Mouse (Mus musculus) heart, postnatal 25 days (tissue): ENCODE data around the gene Gpam. TPM values are rescaled to one million over a fixed set of nuclear protein-coding genes. Genes with fewer than 3 reads are reported as not detected.
"Not testable (repeated sequence)": the region's sequence is repeated elsewhere in the genome, so short reads cannot be mapped to it uniquely, and the experiment has no call there.

ENCODE experiments used
- DNase-seq: peaks from one replicate; pipeline ENCODE4 v3.0.0; 2022; ENCODE audit warnings: low spot score
- intact Hi-C: fragments of 180-260 bp; cut with DNase I; formaldehyde crosslinking; loops from one replicate; pipeline ENCODE4 v1.15.1; 2025
- total RNA-seq, 2 experiments: library from RNA; stranded (reverse); gene quantifications; 2 replicates each; pipeline ENCODE4 v1.2.3; 2021

Gene Gpam
- 100 to 1,000 TPM; 143 to 173 TPM for total RNA-seq

DNA sequence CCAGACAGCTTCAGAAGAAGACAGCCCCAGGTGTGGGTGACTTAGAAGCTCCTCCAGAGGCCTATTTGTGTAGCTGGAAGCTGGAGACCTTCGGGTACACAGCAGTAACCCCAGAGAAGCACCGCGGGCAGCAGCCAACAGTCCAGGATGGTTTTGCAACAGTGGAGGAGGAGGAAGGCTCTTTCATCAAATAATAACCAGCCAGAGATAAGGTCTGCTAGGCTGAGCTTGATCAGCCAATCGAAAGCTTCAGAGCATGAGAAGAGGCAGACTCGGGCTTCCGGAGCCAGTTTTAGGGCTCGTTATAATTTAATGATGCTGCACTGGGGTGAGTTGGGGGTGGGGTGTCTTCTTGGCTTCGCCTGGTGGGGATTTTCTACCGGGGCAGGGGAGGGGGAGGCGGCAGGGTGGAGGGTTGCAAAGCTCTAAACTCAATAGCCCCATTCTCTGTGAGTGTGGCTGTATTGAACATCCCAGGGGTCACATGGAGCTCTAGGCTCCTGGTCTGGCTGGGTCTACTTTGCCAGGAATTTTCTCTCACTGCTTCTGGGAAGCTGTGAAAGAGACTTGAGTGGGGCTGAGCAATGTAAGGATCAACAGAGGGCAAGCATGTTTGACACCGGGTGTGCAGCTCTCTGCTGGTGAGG is at the start of gene Gpam:
Gene Gpam (minus strand): TSS at position 167 of the 647 bp plus-strand sequence.
- intact Hi-C loops: no loop called here

DNA sequence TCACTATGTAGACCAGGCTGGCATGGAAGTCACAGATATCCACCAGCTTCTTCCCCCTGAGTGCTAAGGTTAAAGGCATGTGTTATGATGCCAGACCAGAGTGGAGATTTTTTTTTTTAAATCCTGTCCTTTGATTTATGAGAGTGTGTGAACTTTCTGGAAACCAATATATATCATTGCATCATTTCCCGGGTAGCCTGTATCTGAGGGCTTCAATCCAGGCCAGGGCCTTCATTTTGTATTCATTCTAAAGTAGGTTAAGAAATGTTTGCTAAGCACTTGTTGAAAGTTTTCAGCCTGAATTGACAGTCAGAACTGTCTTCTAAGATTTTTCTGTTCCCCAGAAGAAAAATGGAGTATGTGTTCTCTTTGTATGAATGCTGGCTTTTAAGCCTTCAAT is 44.5 kb upstream of the Gpam start:
- intact Hi-C loops: no loop called here
- DNase-seq: no peak

More for the DNA sequence above, at the start of gene Gpam:
- DNase-seq: no peak

DNA sequence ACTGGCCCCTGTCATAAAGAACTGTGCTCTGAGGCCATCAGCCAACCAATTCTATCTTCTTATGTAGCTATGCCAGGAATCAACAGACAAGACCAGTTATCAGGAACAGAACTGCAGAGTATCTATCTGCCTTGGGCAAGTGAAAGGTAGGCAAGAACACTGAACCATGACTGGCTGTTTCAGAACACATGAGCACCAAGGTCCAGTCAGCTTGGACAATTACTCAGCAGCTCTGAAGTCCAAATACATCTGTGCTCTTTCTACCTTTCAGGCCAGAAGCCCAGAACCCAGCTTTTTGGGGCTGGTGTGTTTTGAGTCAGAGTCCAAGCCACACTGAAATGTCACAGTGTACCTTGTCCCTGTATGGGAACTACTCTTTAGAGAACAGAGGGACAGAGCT is 43.4 kb upstream of the Gpam start:
- intact Hi-C loops: no loop called here
- DNase-seq: no peak

DNA sequence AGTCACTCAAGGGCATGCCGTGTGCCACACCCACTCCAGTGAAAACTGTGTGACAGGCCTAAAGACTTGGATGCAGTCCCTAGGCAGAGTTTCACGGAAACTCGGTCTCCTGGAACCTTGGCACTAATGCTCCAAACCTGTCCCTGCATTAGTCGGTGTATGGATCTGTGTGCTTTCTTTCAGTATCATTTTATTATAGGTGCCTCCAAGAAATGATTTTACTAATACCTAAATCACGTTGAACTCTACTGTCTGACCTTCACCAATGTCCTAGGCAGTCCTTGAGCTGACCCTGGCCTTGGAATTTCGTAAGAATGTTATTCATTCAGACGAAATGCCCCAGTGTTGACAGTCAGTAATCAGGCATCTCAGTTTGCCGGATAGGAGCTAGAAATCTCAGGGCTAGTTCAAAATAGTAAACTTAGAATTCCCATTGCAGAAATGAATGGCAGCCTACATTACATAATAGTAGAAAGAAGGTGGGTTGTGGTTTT is 42.2 kb upstream of the Gpam start:
- intact Hi-C loops, DNase-seq: not testable (repeated sequence)

DNA sequence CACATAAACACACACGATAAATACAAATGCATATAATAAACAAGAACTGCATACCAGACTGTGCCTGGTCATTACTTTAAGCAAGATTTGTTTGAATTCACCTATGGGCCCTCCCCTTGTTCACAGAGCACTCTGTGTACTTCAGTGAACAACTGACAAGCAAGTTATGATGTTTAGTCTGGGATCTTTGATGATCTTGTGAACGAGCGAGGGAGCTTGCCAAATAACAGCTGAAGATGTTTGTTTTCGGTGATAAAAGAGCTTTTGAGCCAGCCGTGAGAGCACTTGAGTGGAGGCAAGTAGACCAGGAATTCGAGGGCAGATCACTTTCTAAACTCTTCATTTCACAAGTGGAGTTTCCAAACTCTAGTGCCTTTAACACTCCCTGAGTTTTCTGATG is 41.3 kb upstream of the Gpam start:
- DNase-seq: no peak
- intact Hi-C loops: no loop called here

DNA sequence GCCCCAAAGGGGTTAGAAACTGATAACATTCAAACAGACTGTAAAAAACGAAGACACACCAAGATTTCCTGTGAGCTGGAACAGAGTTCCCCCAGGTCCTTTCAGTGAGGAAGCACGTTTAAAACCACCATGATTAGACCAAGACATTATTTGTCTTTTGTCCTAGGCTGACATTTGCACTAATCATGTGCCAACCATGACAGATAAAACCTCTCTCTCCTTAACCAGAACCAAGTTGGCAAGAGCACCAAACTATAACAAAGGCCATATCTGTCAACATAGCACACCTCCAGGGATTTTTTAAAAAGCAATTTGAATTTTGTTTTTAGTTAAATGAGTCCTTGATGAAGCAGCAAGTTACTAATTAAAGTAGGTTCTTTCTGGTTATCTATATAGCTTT is 40.7 kb upstream of the Gpam start:
- intact Hi-C loops: no loop called here
- DNase-seq: no peak

DNA sequence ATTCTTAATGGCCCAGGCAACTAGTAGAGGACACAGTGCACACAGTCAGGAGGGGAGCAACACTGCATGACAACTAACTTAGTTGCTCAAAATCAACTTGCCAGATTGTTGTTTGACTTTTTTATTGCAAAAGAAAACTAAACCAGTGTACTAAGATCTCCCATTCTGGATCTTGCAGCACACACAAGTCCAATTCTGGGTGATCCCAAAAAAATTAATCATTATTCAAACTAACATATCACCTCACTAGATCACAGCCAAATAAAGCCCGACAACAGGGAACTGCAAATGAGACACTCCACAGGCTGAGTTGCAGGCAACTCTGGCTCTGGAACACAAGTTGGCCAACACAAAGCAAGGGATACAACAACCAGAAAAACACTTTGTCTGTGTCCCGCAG is 39.7 kb upstream of the Gpam start:
- no peak for DNase-seq
- intact Hi-C loops: no loop called here

DNA sequence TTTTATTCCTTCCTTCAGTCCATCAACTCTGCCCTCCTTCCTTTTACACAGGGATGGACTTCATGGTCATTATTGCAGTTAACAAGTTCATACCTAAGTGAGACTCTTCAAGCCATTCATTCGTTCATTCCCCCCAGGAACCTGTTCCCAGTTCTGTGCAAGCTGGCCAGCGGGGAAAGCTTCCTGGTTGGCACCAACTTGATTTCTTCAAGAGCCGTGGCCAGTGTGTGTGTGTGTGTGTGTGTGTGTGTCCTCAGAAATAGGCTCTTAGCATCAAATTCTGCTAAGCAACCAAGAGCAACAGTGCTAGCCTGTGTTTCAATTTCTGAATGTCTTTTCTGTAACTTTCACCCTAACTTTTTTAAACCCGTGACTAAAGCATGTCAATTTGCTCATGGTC is 38.9 kb upstream of the Gpam start:
- intact Hi-C loops: no loop called here
- DNase-seq: no peak

DNA sequence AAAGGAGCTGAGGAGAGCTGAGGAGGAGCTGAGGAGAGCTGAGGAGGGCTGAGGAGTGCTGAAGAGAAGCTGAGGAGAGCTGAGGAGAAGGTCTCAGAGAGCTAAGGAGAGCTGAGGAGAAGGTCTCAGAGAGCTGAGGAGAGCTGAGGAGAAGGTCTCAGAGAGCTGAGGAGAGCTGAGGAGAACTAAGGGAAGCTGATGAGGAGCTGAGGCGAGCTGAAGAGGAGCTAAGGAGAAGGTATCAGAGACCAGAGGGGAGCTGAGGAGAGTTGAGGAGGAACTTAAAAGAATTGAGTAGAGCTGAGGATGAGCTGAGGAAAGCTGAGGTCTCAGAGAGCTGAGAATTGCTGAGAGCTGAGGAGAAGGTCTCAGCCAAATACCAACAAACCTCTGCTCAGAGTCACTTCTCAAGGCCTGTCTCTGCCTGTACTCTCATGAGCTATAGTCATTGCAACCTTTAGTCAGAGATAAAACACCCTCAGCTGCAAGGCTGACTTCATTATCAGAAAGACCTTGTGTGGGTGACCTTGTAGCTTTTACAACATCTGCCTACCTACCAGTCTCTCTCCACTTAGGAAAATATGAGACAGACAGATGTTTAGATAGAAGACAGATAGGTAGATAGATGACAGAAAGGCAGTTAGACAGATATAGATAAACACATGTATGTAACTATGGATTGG is 38.3 kb upstream of the Gpam start:
- intact Hi-C loops: no loop called here
- DNase-seq: no peak

DNA sequence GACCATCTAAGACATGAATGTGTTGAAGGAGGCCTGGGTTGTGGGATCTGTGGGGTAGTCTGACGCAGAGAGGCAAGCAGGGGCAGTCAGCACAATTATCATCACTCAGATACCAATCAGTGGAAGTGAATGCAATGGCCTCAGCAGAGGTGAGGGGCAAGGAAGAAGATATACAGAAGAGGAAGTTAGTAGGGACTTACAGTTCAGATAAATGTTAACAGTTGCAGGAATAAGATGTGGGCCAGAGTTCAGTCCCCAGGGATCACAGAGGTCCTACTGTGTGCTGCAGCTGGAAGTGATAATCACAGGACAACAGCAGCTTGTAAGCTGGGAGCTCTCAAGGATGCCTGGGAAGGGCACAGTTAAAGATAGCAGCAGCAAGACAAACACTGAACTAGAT is 37.1 kb upstream of the Gpam start:
- intact Hi-C loops: no loop called here
- no peak for DNase-seq

DNA sequence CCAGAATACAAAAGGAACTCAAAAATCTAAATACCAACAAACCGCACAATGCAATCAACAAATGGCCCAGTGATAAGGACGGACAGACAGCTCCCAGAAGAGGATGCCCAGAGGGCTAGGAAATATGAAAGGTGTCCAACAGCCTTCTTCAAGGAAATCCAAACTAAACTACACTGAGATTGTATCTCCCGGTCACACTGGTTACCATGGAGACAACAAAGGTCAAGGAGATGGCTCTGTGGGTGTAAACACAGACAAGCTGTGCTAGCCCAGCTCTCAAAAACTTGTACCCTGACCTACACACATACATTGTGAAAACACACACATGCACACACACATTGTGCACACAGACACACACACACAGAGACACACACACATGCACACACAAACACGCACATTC is 35.2 kb upstream of the Gpam start:
- intact Hi-C loops: no loop called here
- DNase-seq: no peak

DNA sequence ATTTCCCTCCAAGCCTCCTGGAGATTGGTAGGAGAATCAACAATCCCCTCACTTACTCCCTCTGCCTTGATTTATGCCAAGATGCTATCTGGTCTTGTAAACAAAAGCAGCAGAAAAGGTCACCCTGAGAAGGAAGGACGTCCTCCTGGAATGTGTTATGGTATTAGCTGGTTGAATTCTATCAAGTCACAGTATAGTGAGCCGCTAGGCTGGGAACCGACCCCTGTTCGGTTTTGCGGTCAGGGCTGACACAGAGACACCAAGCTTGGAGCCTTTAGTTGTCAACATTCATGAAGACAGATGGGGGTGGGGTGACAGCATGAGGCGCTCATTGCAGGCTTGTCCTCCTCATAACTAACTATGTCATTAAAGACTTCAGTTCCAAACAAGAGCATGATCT is 32.8 kb upstream of the Gpam start:
- intact Hi-C loops: no loop called here
- DNase-seq: no peak

DNA sequence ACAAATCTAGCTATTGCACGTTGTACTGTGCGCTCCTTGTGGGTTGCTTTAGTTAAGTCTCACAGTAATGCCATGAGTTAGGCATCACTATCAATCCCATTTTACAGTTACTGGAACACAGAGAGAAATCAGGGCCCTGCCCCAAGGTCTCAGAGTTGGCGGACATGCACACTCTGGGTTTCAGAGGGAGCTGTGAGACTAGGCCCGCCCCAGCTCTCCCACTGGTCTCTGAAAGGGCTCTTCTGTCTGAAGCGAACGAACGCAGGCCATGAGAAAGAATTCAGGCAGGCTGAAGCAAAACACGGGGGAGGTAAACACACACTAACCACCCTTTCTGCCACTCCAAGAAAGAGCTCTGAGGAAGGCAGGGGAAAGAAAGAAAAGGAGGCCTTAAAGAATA is 31.6 kb upstream of the Gpam start:
- intact Hi-C loops: no loop called here
- no peak for DNase-seq

DNA sequence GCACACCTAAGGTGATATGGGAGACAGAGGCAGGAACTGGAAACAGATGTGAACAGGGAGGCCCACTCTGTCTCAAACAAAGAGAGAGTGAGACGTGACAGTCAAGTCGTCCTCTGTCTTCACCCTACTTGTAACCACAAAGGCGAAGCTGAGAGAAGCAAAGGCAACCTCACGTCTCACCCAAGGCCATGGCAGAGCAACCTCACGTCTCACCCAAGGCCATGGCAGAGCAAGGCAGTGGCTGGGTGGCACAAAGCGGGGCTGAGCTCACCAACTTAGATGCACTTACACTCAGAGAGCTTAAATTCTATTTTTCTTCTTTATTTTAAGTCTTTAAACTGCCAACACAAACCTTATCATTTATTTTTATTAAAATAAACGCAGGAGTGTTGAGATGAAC is 30.0 kb upstream of the Gpam start:
- DNase-seq: no peak
- intact Hi-C loops: no loop called here

DNA sequence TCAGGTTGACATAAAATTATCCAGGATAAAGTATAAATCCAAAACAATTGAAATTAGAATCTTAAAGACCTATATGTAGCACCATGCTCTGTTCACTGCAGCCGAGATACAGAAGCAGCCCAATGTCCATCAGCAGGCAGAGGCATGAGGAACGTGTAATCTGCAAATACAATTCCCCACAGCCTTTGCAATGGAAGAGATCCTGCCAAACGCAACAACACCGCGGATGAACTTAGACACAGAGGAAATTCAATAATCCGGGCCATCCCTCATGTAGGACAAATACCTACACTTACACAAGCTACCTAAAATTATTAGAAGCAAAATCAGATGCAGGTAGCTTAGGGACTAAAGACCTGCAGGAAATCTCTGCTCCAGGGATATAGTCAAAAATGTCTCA is 25.9 kb upstream of the Gpam start:
- DNase-seq: no peak
- intact Hi-C loops: no loop called here

DNA sequence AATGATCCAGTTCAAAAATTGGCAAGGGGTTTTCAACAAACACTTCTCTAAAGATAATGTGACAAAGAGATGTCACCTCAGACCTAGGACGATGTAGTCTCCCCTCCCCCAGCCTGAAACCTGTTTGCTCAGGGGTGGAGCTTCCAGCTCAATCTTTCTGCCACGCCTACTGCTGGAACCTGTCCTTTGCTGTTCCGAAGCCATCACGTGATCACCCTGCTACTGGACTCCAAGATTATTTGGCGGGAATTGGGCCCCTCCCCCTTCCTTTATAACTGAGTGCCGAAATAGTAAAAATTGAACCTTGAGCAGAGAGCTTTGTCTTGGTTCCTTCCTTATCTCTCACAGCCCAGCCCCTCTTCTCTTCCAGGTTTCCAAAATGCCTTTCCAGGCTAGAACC is 25.2 kb upstream of the Gpam start:
- intact Hi-C loops, DNase-seq: not testable (repeated sequence)

DNA sequence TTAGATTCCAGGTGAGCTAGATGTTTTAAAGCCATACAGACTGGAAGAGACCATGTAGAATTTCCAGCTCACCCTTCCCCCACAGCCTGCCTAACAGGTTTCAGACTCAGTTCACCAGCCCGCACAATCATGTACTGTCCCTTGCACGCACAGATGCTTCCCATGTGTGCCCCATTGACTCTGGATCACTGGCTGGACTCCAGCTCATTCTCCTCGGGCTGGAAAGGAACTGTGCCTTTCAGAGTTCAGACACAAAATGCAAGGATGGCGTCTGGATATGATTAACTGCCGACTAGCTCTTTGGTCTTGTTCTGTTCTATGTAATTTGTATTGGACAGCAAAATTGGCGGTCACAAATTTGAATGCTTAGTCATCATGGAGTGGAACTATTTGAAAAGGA is 22.6 kb upstream of the Gpam start:
- intact Hi-C loops: no loop called here
- DNase-seq: no peak

DNA sequence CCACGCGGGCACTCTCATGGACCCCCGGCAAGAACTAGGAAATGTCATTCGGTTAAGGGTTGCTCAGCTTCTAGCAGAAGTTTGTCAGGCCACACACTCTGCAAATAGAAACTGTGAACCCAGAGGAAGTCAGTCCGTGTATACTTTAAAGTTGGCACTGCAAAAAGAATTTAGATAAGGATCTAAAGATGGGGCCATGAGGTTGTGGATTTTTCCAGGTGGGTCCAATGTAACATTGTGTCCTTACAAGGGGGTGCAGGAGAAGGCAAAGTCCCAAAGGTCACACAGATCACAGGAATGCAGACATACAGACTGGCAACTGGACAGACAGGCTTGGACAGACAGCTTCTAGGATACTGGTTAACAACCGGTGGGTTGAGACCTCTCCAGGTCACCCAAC is 21.1 kb upstream of the Gpam start:
- intact Hi-C loops: no loop called here
- DNase-seq: no peak

DNA sequence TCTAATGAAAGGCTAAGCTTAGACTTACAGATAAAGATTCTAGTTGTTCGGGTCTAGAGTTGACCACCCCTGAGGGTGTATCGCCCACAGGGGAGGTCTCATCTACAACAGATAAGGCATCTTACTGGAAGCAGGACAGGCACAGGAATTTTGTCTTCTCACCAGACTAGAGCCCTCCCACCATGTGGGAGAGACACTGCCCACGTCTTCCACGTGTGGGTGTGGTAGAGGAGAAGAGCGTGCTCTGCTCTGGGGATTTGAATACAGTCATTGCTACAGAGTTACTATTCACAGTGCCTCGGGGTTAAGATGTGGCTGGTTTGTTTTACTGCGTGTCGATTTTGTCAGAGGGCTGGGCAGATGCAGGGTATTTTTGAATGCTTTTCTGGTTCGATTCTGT is 20.5 kb upstream of the Gpam start:
- DNase-seq: no peak
- intact Hi-C loops: no loop called here

DNA sequence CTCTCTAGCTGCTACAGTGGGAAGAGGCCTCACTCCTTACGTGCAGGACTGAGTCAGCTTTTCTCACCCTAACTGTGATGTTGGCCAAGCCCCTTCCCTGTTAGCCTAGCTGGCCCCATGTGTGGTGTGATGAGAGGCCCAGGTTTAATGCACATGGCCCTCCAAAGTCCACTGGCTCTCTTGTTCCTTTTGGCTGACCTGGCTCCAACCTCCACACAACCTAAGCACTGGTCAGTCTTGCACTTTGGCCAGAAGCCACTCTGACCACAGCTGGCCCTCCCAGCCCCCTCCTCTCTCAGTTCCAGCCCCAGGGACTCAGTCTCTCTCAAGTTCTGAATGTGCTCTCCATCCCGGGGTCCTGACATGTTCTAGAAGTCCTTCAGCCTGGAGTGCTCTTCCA is 18.1 kb upstream of the Gpam start:
- intact Hi-C loops: no loop called here
- no peak for DNase-seq

DNA sequence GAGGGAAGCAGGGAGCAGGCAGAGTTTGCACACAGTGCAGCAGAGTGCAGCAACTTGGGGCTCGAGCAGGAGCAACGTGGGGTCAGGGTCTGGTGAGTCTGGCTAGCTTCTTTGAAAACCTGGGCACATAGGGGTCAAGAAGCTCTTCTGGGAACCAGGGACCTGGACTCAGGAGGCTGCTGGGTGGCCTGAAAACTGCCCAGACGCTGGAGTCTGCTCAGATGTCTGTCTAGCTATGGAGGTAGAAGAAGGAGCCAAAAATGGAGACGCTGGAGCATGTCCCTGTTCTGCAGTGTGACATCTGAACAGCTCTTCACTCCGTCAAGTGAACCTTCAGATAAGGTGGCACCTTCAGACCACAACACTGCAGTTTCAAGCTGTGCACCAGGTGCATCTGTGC is 17.7 kb upstream of the Gpam start:
- DNase-seq: no peak
- intact Hi-C loops: no loop called here
